Mouse (Mus musculus): ENCODE measurements around the gene Cox17. TPM values are rescaled to one million over a fixed set of nuclear protein-coding genes. Genes with fewer than 3 reads are reported as not detected.
A peak's percentile ranks its signal among the peaks of the same experiment; 100 is the strongest.
"Not testable (repeated sequence)": the region's sequence is repeated elsewhere in the genome, so short reads cannot be mapped to it uniquely, and the experiment has no call there.

Gene Cox17
- polyA plus RNA-seq, 1 experiment from 2014 or later, result 140 TPM

GRCm38 (mm10) chr16:38326778-38327397 lies 19.9 kb upstream of the Cox17 start:
- Histone ChIP-seq H3K27ac (replicated peaks) (no peak overlapping the region), H3K4me1 (no peaks in the 10 kb centered on the region), H3K4me3 (no peak overlapping the region), H3K36me3 (0 out of 2 replicates have a peak, but pooled peaks cover 2% of the 10 kb centered on the region), H3K9me3 (replicated peaks) (no peaks in the 10 kb centered on the region), H3K27me3 (ENCODE audit: low read depth, poor library complexity, severe bottlenecking) (no peaks in the 10 kb centered on the region)
- WGBS, result 87% methylated on average over 11 of the region's 11 CpGs
- DNase-seq (ENCODE audit: low spot score), result no peak

- DNase-seq (ENCODE audit: low spot score), result no peak
These were observed 17.5 kb upstream of the Cox17 start for GRCm38 (mm10) chr16:38329340-38329739.

GRCm38 (mm10) chr16:38334431-38334830 lies 12.4 kb upstream of the Cox17 start:
- WGBS, result 47% methylated on average over 6 of the region's 6 CpGs
- Histone ChIP-seq H3K27me3 (ENCODE audit: low read depth, poor library complexity, severe bottlenecking) (no peaks in the 10 kb centered on the region), H3K36me3 (no peaks in the 10 kb centered on the region), H3K27ac (replicated peaks) (no peak overlapping the region), H3K9me3 (replicated peaks) (no peaks in the 10 kb centered on the region), H3K4me1 (no peaks in the 10 kb centered on the region), H3K4me3 (no peak overlapping the region)
- no peak for DNase-seq (ENCODE audit: low spot score)

More at GRCm38 (mm10) chr16:38329340-38329739, 17.5 kb upstream of the Cox17 start:
- no peaks in the 10 kb centered on the region for H3K4me1 ChIP-seq
- H3K27me3 ChIP-seq (ENCODE audit: low read depth, poor library complexity, severe bottlenecking), result no peaks in the 10 kb centered on the region
- 86% methylated on average over 3 of the region's 3 CpGs for WGBS
- no peak overlapping the region for H3K27ac ChIP-seq (replicated peaks)
- H3K4me3 ChIP-seq, result no peak overlapping the region
- 0 out of 2 replicates have a peak, but pooled peaks cover 2% of the 10 kb centered on the region for H3K36me3 ChIP-seq
- H3K9me3 ChIP-seq (replicated peaks), result no peaks in the 10 kb centered on the region

- 85% methylated on average over 4 of the region's 4 CpGs for WGBS
- H3K27me3 ChIP-seq (ENCODE audit: low read depth, poor library complexity, severe bottlenecking); DNase-seq (ENCODE audit: low spot score); H3K36me3 ChIP-seq; H3K4me3 ChIP-seq; H3K9me3 ChIP-seq (replicated peaks); H3K27ac ChIP-seq (replicated peaks): not testable (repeated sequence)
- peaks cover 14% of the 10 kb centered on the region for H3K4me1 ChIP-seq
These were observed 8.7 kb upstream of the Cox17 start for GRCm38 (mm10) chr16:38338077-38338476.

GRCm38 (mm10) chr16:38341396-38342324 lies 5.1 kb upstream of the Cox17 start, which contains the start of gene Maats1:
Gene Maats1, minus strand, starts transcription at chr16:38342143.
- peak within 1 kb of the TSS; percentile 84 for H3K27ac ChIP-seq (replicated peaks)
- peak; percentile 90 for DNase-seq (ENCODE audit: low spot score)
- peaks cover 14% of the 10 kb centered on the region for H3K4me1 ChIP-seq
- no peaks in the 10 kb centered on the region for H3K27me3 ChIP-seq (ENCODE audit: low read depth, poor library complexity, severe bottlenecking)
- no peaks in the 10 kb centered on the region for H3K9me3 ChIP-seq (replicated peaks)
- peak within 1 kb of the TSS; percentile 55 for H3K4me3 ChIP-seq
- H3K36me3 ChIP-seq, result no peaks in the 10 kb centered on the region
- 9% methylated on average over 30 of the region's 30 CpGs for WGBS

GRCm38 (mm10) chr16:38344941-38345725 lies 1.7 kb upstream of the Cox17 start:
- peak; percentile 18 for DNase-seq (ENCODE audit: low spot score)
- Histone ChIP-seq H3K4me1 (peaks cover 26% of the 10 kb centered on the region), H3K27ac (replicated peaks) (no peak overlapping the region), H3K27me3 (ENCODE audit: low read depth, poor library complexity, severe bottlenecking) (no peaks in the 10 kb centered on the region), H3K4me3 (no peak overlapping the region), H3K9me3 (replicated peaks) (no peaks in the 10 kb centered on the region), H3K36me3 (peaks cover 12% of the 10 kb centered on the region)
- 85% methylated on average over 3 of the region's 3 CpGs for WGBS

- Histone ChIP-seq H3K27me3 (ENCODE audit: low read depth, poor library complexity, severe bottlenecking) (no peaks in the 10 kb centered on the region), H3K9me3 (replicated peaks) (no peaks in the 10 kb centered on the region), H3K4me1 (peaks cover 12% of the 10 kb centered on the region), H3K27ac (replicated peaks) (peak overlapping the region; percentile 90; the same call in 1 of the 2 replicates), H3K4me3 (peak overlapping the region; percentile 74), H3K36me3 (peaks cover 36% of the 10 kb centered on the region)
- 58% methylated on average over 6 of the region's 6 CpGs for WGBS
- DNase-seq (ENCODE audit: low spot score), result no peak
These were observed 797 bp downstream of the Cox17 start for GRCm38 (mm10) chr16:38347588-38347987.

GRCm38 (mm10) chr16:38348217-38348761 lies 1.5 kb downstream of the Cox17 start:
- H3K27ac ChIP-seq (replicated peaks), result no peak overlapping the region
- peaks cover 36% of the 10 kb centered on the region for H3K36me3 ChIP-seq
- peaks cover 12% of the 10 kb centered on the region for H3K4me1 ChIP-seq
- WGBS, result 90% methylated on average over 9 of the region's 9 CpGs
- no peaks in the 10 kb centered on the region for H3K9me3 ChIP-seq (replicated peaks)
- H3K27me3 ChIP-seq (ENCODE audit: low read depth, poor library complexity, severe bottlenecking), result no peaks in the 10 kb centered on the region
- DNase-seq (ENCODE audit: low spot score), result no peak
- H3K4me3 ChIP-seq, result peak overlapping the region; percentile 74

GRCm38 (mm10) chr16:38349881-38350280 lies 3.1 kb downstream of the Cox17 start:
- Histone ChIP-seq H3K36me3 (peaks cover 41% of the 10 kb centered on the region), H3K4me1 (peaks cover 12% of the 10 kb centered on the region), H3K9me3 (replicated peaks) (no peaks in the 10 kb centered on the region), H3K27ac (replicated peaks) (no peak overlapping the region), H3K4me3 (no peak overlapping the region), H3K27me3 (ENCODE audit: low read depth, poor library complexity, severe bottlenecking) (no peaks in the 10 kb centered on the region)
- 87% methylated on average over 2 of the region's 2 CpGs for WGBS
- DNase-seq (ENCODE audit: low spot score), result no peak

GRCm38 (mm10) chr16:38350361-38350855 lies 3.6 kb downstream of the Cox17 start:
- Histone ChIP-seq H3K27ac (replicated peaks) (no peak overlapping the region), H3K9me3 (replicated peaks) (no peaks in the 10 kb centered on the region), H3K4me1 (peaks cover 12% of the 10 kb centered on the region), H3K27me3 (ENCODE audit: low read depth, poor library complexity, severe bottlenecking) (no peaks in the 10 kb centered on the region), H3K36me3 (peaks cover 41% of the 10 kb centered on the region), H3K4me3 (no peak overlapping the region)
- DNase-seq (ENCODE audit: low spot score), result no peak
- 85% methylated on average over 7 of the region's 7 CpGs for WGBS

GRCm38 (mm10) chr16:38350939-38351338 lies 4.1 kb downstream of the Cox17 start:
- no peak overlapping the region for H3K27ac ChIP-seq (replicated peaks)
- DNase-seq (ENCODE audit: low spot score), result no peak
- WGBS, result 89% methylated on average over 6 of the region's 6 CpGs
- H3K36me3 ChIP-seq, result peaks cover 41% of the 10 kb centered on the region
- no peak overlapping the region for H3K4me3 ChIP-seq
- H3K4me1 ChIP-seq, result peaks cover 12% of the 10 kb centered on the region
- no peaks in the 10 kb centered on the region for H3K9me3 ChIP-seq (replicated peaks)
- no peaks in the 10 kb centered on the region for H3K27me3 ChIP-seq (ENCODE audit: low read depth, poor library complexity, severe bottlenecking)

GRCm38 (mm10) chr16:38352031-38352430 lies 5.2 kb downstream of the Cox17 start:
- Histone ChIP-seq H3K27ac (replicated peaks) (no peak overlapping the region), H3K4me1 (peaks cover 12% of the 10 kb centered on the region), H3K36me3 (peaks cover 43% of the 10 kb centered on the region), H3K9me3 (replicated peaks) (no peaks in the 10 kb centered on the region), H3K27me3 (ENCODE audit: low read depth, poor library complexity, severe bottlenecking) (no peaks in the 10 kb centered on the region), H3K4me3 (no peak overlapping the region)
- DNase-seq (ENCODE audit: low spot score), result no peak
- 88% methylated on average over 7 of the region's 7 CpGs for WGBS
